Mouse (Mus musculus) c-Kit-positive CD71-positive TER-119-positive erythroid progenitor cells, embryonic 14.5 days (primary cell): ENCODE data around the gene Dnajc3.
A peak's percentile ranks its signal among the peaks of the same experiment; 100 is the strongest.

Source experiments
- DNase-seq: peaks from one replicate; pipeline ENCODE4 v3.0.0-alpha.2; 2013; ENCODE audit warnings: low spot score

Dnajc3 gene

GRCm38 (mm10) chr14:118937533-118938492 lies at the start of gene Dnajc3:
Gene Dnajc3 (plus strand): TSS chr14:118937976.
- peak; percentile 97 for DNase-seq

GRCm38 (mm10) chr14:118890101-118890500 lies 47.7 kb upstream of the Dnajc3 start:
- DNase-seq, result no peak

- no peak for DNase-seq
Measured at GRCm38 (mm10) chr14:118895228-118895627, 42.5 kb upstream of the Dnajc3 start.

GRCm38 (mm10) chr14:118895655-118896054 lies 42.1 kb upstream of the Dnajc3 start:
- no peak for DNase-seq

- DNase-seq, result no peak
Measured at GRCm38 (mm10) chr14:118899940-118900339, 37.8 kb upstream of the Dnajc3 start.

GRCm38 (mm10) chr14:118900911-118901310 lies 36.9 kb upstream of the Dnajc3 start:
- DNase-seq, result no peak

- no peak for DNase-seq
Measured at GRCm38 (mm10) chr14:118903397-118903796, 34.4 kb upstream of the Dnajc3 start.

GRCm38 (mm10) chr14:118903867-118904562 lies 33.8 kb upstream of the Dnajc3 start:
- DNase-seq, result no peak

GRCm38 (mm10) chr14:118907592-118907991 lies 30.2 kb upstream of the Dnajc3 start:
- DNase-seq, result no peak

- DNase-seq, result no peak
Measured at GRCm38 (mm10) chr14:118909872-118910271, 27.9 kb upstream of the Dnajc3 start.

- DNase-seq, result peak; percentile 48
Measured at GRCm38 (mm10) chr14:118910332-118911222, 27.2 kb upstream of the Dnajc3 start.

- no peak for DNase-seq
Measured at GRCm38 (mm10) chr14:118911521-118911920, 26.3 kb upstream of the Dnajc3 start.

GRCm38 (mm10) chr14:118913651-118914050 lies 24.1 kb upstream of the Dnajc3 start:
- DNase-seq, result no peak

- DNase-seq, result no peak
Measured at GRCm38 (mm10) chr14:118919025-118919424, 18.8 kb upstream of the Dnajc3 start.

- no peak for DNase-seq
Measured at GRCm38 (mm10) chr14:118920654-118921053, 17.1 kb upstream of the Dnajc3 start.

- DNase-seq, result no peak
Measured at GRCm38 (mm10) chr14:118922251-118922650, 15.5 kb upstream of the Dnajc3 start.

- DNase-seq, result no peak
Measured at GRCm38 (mm10) chr14:118922667-118923184, 15.1 kb upstream of the Dnajc3 start.

- no peak for DNase-seq
Measured at GRCm38 (mm10) chr14:118924673-118925615, 12.8 kb upstream of the Dnajc3 start, which contains the start of gene Dzip1. Gene Dzip1 (minus strand): TSS chr14:118925460.

- DNase-seq, result no peak
Measured at GRCm38 (mm10) chr14:118928565-118928964, 9.2 kb upstream of the Dnajc3 start.

- DNase-seq, result no peak
Measured at GRCm38 (mm10) chr14:118929779-118930178, 8.0 kb upstream of the Dnajc3 start.
